Mouse (Mus musculus) G1E (cell line): ENCODE measurements around the gene Cst9. TPM values are rescaled to one million over a fixed set of nuclear protein-coding genes. Genes with fewer than 3 reads are reported as not detected.

ENCODE experiments used
- ATAC-seq: 2 replicates; pipeline ENCODE4 v1.8.0; 2016; ENCODE audit warnings: mild to moderate bottlenecking; ENCODE audit not compliant: insufficient number of reproducible peaks, poor library complexity, low FRiP score, severe bottlenecking; ENCODE audit errors: extremely low read depth
- DNase-seq: peaks from one replicate; pipeline ENCODE4 v3.0.0; 2012; ENCODE audit warnings: low spot score
- H3K27me3 ChIP-seq: 2 replicates; pipeline ENCODE4 v1.6.1; 2012; ENCODE audit warnings: mild to moderate bottlenecking, low read length, inconsistent platforms; ENCODE audit not compliant: insufficient read depth
- H3K36me3 ChIP-seq: replicated peaks from 2 replicates; pipeline ENCODE3; 2012; ENCODE audit warnings: mild to moderate bottlenecking, inconsistent platforms
- H3K4me1 ChIP-seq: 2 replicates; pipeline ENCODE4 v1.6.1; 2012; ENCODE audit warnings: low read depth, low read length, inconsistent platforms, mixed read lengths; ENCODE audit not compliant: insufficient read depth
- H3K4me3 ChIP-seq: 2 replicates; pipeline ENCODE4 v1.5.1; 2012; ENCODE audit warnings: low read depth, mild to moderate bottlenecking, inconsistent platforms, low read length, moderate library complexity, mixed read lengths
- H3K9me3 ChIP-seq: replicated peaks from 2 replicates; pipeline ENCODE4 v1.6.1; 2012; ENCODE audit warnings: inconsistent platforms
- CTCF ChIP-seq: IDR thresholded peaks from 2 replicates; pipeline ENCODE4 v1.5.1; 2012; ENCODE audit warnings: low read depth, low read length, inconsistent platforms, mixed read lengths
- GATA1 ChIP-seq: IDR thresholded peaks from 2 replicates; pipeline ENCODE4 v1.6.1; 2012; ENCODE audit warnings: borderline replicate concordance, low read length, inconsistent platforms, mixed read lengths
- GATA2 ChIP-seq: IDR thresholded peaks from 2 replicates; pipeline ENCODE4 v1.6.1; 2012; ENCODE audit warnings: low read depth, low read length, inconsistent platforms, borderline replicate concordance
- POLR2AphosphoS5 ChIP-seq: IDR thresholded peaks from 2 replicates; pipeline ENCODE4 v1.6.1; 2012; ENCODE audit warnings: low read depth, low read length, inconsistent platforms; ENCODE audit not compliant: insufficient replicate concordance
- TAL1 ChIP-seq: conservative IDR thresholded peaks from 2 replicates; pipeline ENCODE4 v1.6.1; 2012; ENCODE audit warnings: low read depth, low read length, inconsistent platforms, mixed read lengths
- polyA plus RNA-seq: library from polyadenylated mRNA; stranded (reverse); fragments of >175 nt; gene quantifications from 2 replicates; pipeline ENCODE4 v1.2.3, GENCODE M21; 2012
- total RNA-seq, 2 experiments: library from RNA; stranded (forward) in 1 of 2; stranded (reverse) in 1 of 2; fragments of 200-1000 nt in 1 of 2; fragments of >200 nt in 1 of 2; fragmentation: Nextera tagmentation in 1 of 2; gene quantifications; 2 replicates each; pipeline ENCODE4 v1.2.3; 2014 to 2017

The Cst9 gene
- total and polyA plus RNA-seq, 3 experiments = not detected

DNA sequence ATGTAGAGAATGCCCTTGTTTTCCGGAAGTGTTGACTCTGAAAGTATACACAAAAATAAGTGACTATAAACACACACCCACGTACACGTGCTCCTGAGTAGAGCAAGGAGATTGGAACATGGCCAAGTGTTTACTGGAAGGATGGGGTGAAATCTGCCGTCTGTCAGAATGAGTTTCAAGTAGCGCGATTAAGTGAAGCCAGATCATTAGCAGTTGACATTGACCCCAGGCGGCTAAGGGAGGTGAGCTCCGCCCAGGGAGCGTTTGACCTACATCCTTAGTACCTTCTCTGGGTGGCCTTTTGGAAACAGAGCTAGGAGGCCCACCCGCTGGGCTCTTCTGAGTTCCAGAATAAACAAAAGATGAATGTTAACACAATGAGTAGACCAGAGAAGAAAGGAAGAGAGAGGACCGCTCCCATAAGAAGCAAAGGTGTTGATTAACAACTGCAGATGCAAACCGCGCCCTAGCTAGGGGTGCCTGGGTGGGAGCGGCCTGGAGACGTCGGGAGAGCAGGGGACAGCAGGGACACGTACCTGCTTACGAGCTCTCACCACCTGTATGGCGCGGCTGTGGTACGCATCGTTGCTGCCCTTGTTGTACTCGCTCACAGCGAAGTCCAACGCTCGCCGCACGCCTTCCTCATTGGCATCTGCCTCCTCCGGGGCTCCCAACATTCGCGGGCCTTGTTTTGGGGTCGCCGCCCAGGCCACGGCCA lies 39.8 kb downstream of the Cst9 start:
- peak; percentile 11 for DNase-seq
- peaks cover 37% of the 10 kb centered on the region for H3K36me3 ChIP-seq
- ATAC-seq = peak; percentile 32
- peaks cover 34% of the 10 kb centered on the region for H3K4me1 ChIP-seq
- TF ChIP-seq GATA1 = no peak
- no peak for TF ChIP-seq POLR2AphosphoS5
- TF ChIP-seq TAL1 = no peak
- no peak for TF ChIP-seq GATA2
- H3K27me3 ChIP-seq = peaks cover 11% of the 10 kb centered on the region
- H3K4me3 ChIP-seq = peak overlapping the region; percentile 97
- H3K9me3 ChIP-seq = no peaks in the 10 kb centered on the region

DNA sequence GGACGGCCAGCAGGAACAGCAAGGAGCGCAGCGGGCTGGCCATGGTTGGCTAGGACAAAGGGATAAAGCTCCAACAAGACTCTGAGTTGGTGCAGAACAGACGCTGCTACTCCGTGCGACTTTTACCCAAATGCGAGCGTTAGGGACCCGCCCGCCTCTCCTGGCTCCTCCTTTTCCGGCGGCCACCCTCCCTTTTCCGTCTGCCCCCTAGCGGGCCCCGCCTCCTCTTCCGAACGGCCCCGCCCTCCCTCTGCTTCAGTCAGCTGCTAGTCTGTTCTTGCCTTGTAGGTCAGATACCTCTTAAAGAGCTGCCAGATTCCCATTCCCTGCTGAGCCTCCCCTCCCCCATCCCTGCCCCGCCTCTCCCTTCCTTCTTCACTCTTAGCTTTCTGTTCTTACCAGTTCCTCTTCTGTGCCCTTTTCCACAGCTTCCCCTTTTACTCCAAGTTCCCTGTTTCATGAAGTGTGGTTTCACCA lies 40.4 kb downstream of the Cst9 start, which contains the start of gene Cst3:
Gene Cst3, minus strand, starts transcription at position 358 of the 477 bp plus-strand sequence.
- Histone ChIP-seq H3K36me3 (peaks cover 37% of the 10 kb centered on the region), H3K27me3 (peaks cover 11% of the 10 kb centered on the region), H3K9me3 (no peaks in the 10 kb centered on the region), H3K4me3 (peak within 1 kb of the TSS; percentile 97), H3K4me1 (peaks cover 34% of the 10 kb centered on the region)
- DNase-seq (peak; percentile 80), ATAC-seq (peak; percentile 91)
- TF ChIP-seq GATA1 (no peak), TAL1 (no peak), POLR2AphosphoS5 (no peak), GATA2 (no peak), CTCF (no peak)

DNA sequence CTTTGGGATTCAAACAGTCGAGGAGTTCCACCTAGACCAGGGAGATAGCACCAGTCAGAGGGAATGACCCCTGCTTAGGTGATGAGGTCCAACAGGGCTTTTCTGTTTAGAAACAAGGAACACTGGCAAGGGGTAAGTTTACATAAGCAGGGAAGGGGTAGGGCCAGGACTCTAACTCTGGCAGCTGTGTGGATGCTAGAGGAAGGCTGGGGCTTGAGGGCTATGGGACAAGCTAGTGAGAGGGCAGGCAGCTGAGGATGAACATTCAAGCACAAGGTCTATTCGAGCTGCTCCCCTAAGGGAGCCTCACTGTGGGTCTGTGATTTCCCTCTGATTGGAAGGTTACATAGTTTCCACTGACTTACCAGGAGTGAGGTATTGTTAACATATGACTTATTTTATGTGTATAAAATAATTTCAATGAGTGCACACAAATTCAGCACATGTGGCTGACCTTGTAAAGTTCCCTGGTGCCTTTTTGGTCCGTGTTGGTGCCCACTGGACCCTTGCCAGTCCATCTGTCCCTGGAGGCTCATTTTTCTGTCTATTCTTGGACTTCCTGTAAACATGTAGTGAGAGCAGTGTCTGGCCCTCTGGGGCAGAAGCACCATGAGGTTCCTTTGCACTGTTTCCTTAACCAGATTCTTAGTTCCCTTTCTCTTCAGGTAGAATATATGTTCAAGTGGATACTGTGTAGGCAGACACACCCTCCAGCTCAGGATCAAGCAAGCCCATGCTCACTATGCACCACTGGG lies 42.2 kb downstream of the Cst9 start:
- DNase-seq = no peak
- H3K9me3 ChIP-seq = no peaks in the 10 kb centered on the region
- ATAC-seq = no peak
- H3K4me3 ChIP-seq = no peak overlapping the region
- H3K27me3 ChIP-seq = peaks cover 11% of the 10 kb centered on the region
- peaks cover 34% of the 10 kb centered on the region for H3K4me1 ChIP-seq
- TF ChIP-seq GATA1 = no peak
- TF ChIP-seq TAL1 = no peak
- peaks cover 20% of the 10 kb centered on the region for H3K36me3 ChIP-seq

DNA sequence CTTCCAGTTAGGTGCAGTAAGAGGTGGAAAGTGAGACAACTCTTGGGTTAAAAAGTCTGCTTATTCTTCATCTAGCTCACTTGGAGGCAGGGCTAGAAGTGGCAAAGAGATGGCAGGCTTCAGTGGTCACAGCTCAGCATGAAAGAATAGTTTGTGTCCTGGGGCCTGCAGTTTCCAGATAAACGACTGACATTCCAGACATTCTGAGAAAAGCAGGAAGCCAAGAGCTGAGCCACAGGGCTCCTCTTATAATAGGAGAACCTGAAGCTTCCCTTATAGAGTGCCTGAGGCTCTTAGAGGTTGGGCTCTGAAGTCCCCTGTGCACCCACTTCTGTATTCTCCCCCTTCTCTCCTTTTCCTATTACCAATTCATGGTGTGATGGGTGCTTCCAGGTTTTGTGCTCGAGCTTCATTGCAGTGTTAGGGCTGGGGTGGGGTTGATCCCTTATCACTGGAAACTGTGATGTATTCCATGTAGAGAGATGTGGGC lies 43.7 kb downstream of the Cst9 start:
- DNase-seq = no peak
- TF ChIP-seq GATA2 (no peak), POLR2AphosphoS5 (no peak), TAL1 (no peak), CTCF (no peak), GATA1 (no peak)
- ATAC-seq = no peak
- peaks cover 24% of the 10 kb centered on the region for H3K4me1 ChIP-seq
- H3K9me3 ChIP-seq = no peaks in the 10 kb centered on the region
- H3K27me3 ChIP-seq = peaks cover 11% of the 10 kb centered on the region
- H3K4me3 ChIP-seq = no peak overlapping the region
- peaks cover 6% of the 10 kb centered on the region for H3K36me3 ChIP-seq

GRCm38 (mm10) chr2:148879199-148879598 lies 44.3 kb downstream of the Cst9 start:
- no peak for DNase-seq
- TF ChIP-seq POLR2AphosphoS5 = no peak
- no peak for TF ChIP-seq GATA2
- TF ChIP-seq TAL1 = no peak
- TF ChIP-seq CTCF = no peak
- no peak for TF ChIP-seq GATA1
- no peaks in the 10 kb centered on the region for H3K9me3 ChIP-seq
- H3K27me3 ChIP-seq = peaks cover 11% of the 10 kb centered on the region
- no peak for ATAC-seq
- H3K4me3 ChIP-seq = no peak overlapping the region
- peaks cover 1% of the 10 kb centered on the region for H3K36me3 ChIP-seq
- peaks cover 19% of the 10 kb centered on the region for H3K4me1 ChIP-seq

- Histone ChIP-seq H3K36me3 (no peaks in the 10 kb centered on the region), H3K9me3 (no peaks in the 10 kb centered on the region), H3K4me1 (no peaks in the 10 kb centered on the region), H3K4me3 (no peak overlapping the region), H3K27me3 (no peaks in the 10 kb centered on the region)
- DNase-seq = no peak
- TF ChIP-seq TAL1 = no peak
- TF ChIP-seq POLR2AphosphoS5 = no peak
- TF ChIP-seq CTCF = no peak
- TF ChIP-seq GATA1 = no peak
- TF ChIP-seq GATA2 = no peak
- ATAC-seq = no peak
Measured at GRCm38 (mm10) chr2:148884738-148885137, 49.8 kb downstream of the Cst9 start.

Other genes with a start within 250 kb of the Cst9 start
- 22.5 and 43.9 TPM in 2 replicates for gene Nxt1, start 162.5 kb upstream of the Cst9 start, total RNA-seq (2014; fragmentation: Nextera tagmentation)
- 49.3 and 64.6 TPM in 2 replicates for gene Nxt1, start 162.5 kb upstream of the Cst9 start, total RNA-seq (2017)
- 29.5 and 33.0 TPM in 2 replicates for gene Nxt1, start 162.5 kb upstream of the Cst9 start, polyA plus RNA-seq
- 20.9 and 28.4 TPM in 2 replicates for gene Gzf1, start 154.1 kb upstream of the Cst9 start, total RNA-seq (2014; fragmentation: Nextera tagmentation)
- 24.7 and 27.8 TPM in 2 replicates for gene Gzf1, start 154.1 kb upstream of the Cst9 start, total RNA-seq (2017)
- gene Gzf1, start 154.1 kb upstream of the Cst9 start, polyA plus RNA-seq = 12.0 and 18.8 TPM in 2 replicates
- gene Napb, start 102.7 kb upstream of the Cst9 start, total RNA-seq (2014; fragmentation: Nextera tagmentation) = not detected in 2 replicates
- 0.16 TPM in 1 of 2 replicates, not detected in the other for gene Napb, start 102.7 kb upstream of the Cst9 start, total RNA-seq (2017)
- gene Napb, start 102.7 kb upstream of the Cst9 start, polyA plus RNA-seq = not detected in 2 replicates
- gene Cstl1, start 84.8 kb upstream of the Cst9 start, total RNA-seq (2014; fragmentation: Nextera tagmentation) = not detected in 2 replicates
- not detected in 2 replicates for gene Cstl1, start 84.8 kb upstream of the Cst9 start, total RNA-seq (2017)
- not detected in 2 replicates for gene Cstl1, start 84.8 kb upstream of the Cst9 start, polyA plus RNA-seq
- gene Cst11, start 63.6 kb upstream of the Cst9 start, total RNA-seq (2014; fragmentation: Nextera tagmentation) = not detected in 2 replicates
- not detected in 2 replicates for gene Cst11, start 63.6 kb upstream of the Cst9 start, total RNA-seq (2017)
- not detected in 2 replicates for gene Cst11, start 63.6 kb upstream of the Cst9 start, polyA plus RNA-seq
- gene 8030411F24Rik, start 53.1 kb upstream of the Cst9 start, total RNA-seq (2014; fragmentation: Nextera tagmentation) = not detected in 2 replicates
- 0.23 TPM in 1 of 2 replicates, not detected in the other for gene 8030411F24Rik, start 53.1 kb upstream of the Cst9 start, total RNA-seq (2017)
- not detected in 2 replicates for gene 8030411F24Rik, start 53.1 kb upstream of the Cst9 start, polyA plus RNA-seq
- not detected in 2 replicates for gene Cst12, start 45.8 kb upstream of the Cst9 start, total RNA-seq (2014; fragmentation: Nextera tagmentation)
- gene Cst12, start 45.8 kb upstream of the Cst9 start, total RNA-seq (2017) = not detected in 2 replicates
- gene Cst12, start 45.8 kb upstream of the Cst9 start, polyA plus RNA-seq = not detected in 2 replicates
- gene Cst8, start 36.4 kb upstream of the Cst9 start, total RNA-seq (2014; fragmentation: Nextera tagmentation) = not detected in 2 replicates
- not detected in 2 replicates for gene Cst8, start 36.4 kb upstream of the Cst9 start, total RNA-seq (2017)
- not detected in 2 replicates for gene Cst8, start 36.4 kb upstream of the Cst9 start, polyA plus RNA-seq
- not detected in 2 replicates for gene Cst13, start 15.1 kb upstream of the Cst9 start, total RNA-seq (2014; fragmentation: Nextera tagmentation)
- gene Cst13, start 15.1 kb upstream of the Cst9 start, total RNA-seq (2017) = 0.27 TPM in 1 of 2 replicates, not detected in the other
- not detected in 2 replicates for gene Cst13, start 15.1 kb upstream of the Cst9 start, polyA plus RNA-seq
- not detected in 2 replicates for gene 9230104L09Rik, start 29.9 kb downstream of the Cst9 start, total RNA-seq (2014; fragmentation: Nextera tagmentation)
- gene 9230104L09Rik, start 29.9 kb downstream of the Cst9 start, total RNA-seq (2017) = not detected in 2 replicates
- gene 9230104L09Rik, start 29.9 kb downstream of the Cst9 start, polyA plus RNA-seq = not detected in 2 replicates
- gene Cst3, start 40.5 kb downstream of the Cst9 start, total RNA-seq (2014; fragmentation: Nextera tagmentation) = 36.9 and 46.5 TPM in 2 replicates
- 71.8 and 77.7 TPM in 2 replicates for gene Cst3, start 40.5 kb downstream of the Cst9 start, total RNA-seq (2017)
- gene Cst3, start 40.5 kb downstream of the Cst9 start, polyA plus RNA-seq = 82.2 and 105 TPM in 2 replicates
- not detected in 2 replicates for gene Gm1330, start 168.1 kb downstream of the Cst9 start, total RNA-seq (2014; fragmentation: Nextera tagmentation)
- not detected in 2 replicates for gene Gm1330, start 168.1 kb downstream of the Cst9 start, total RNA-seq (2017)
- not detected in 2 replicates for gene Gm1330, start 168.1 kb downstream of the Cst9 start, polyA plus RNA-seq
- gene Gm10750, start 182.1 kb downstream of the Cst9 start, total RNA-seq (2014; fragmentation: Nextera tagmentation) = not detected in 2 replicates
- 0.06 and 0.16 TPM in 2 replicates for gene Gm10750, start 182.1 kb downstream of the Cst9 start, total RNA-seq (2017)
- not detected in 2 replicates for gene Gm10750, start 182.1 kb downstream of the Cst9 start, polyA plus RNA-seq